Mouse (Mus musculus) lung, postnatal 0 days (tissue): ENCODE results near the gene 2200002D01Rik.

Source experiments
- CTCF ChIP-seq: IDR thresholded peaks from 2 replicates; pipeline ENCODE4 v1.5.1; 2016; ENCODE audit warnings: antibody characterized with exemption, mild to moderate bottlenecking
- EP300 ChIP-seq: IDR thresholded peaks from 2 replicates; pipeline ENCODE4 v1.6.1; 2016; ENCODE audit warnings: antibody characterized with exemption, mild to moderate bottlenecking, control low read depth

DNA sequence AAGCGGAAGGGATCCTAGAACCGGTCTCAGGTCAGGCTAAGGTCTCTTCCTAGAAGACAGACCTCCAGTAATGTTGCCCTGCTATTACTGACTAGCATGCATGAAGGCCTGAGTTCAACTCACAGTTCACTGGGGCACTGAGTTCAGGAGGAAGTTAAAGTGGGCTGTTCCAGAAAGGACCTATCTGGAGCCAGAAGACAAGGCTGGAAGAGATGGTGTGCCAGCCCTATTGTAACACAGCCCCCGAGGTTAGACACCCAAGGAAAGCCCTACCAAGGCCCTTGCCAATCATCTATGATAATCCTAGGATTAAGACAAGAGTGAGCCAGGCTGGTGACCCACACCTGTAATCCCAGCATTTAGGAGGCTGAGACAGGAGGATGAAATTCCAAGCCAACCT is 16.7 kb downstream of the 2200002D01Rik start:
- TF ChIP-seq CTCF (no peak), EP300 (no peak)
